Mouse (Mus musculus) cortical plate, adult 2 months (tissue): Measurements from ENCODE around the gene Leng8.

Experiments
- CTCF ChIP-seq: fragments of 200-500 bp; IDR thresholded peaks from 2 replicates; pipeline ENCODE4 v1.5.1; 2011; ENCODE audit warnings: mild to moderate bottlenecking, control low read depth, low read length; ENCODE audit not compliant: insufficient read depth; ENCODE audit errors: extremely low read depth
- POLR2A ChIP-seq: fragments of 200-500 bp; IDR thresholded peaks from 2 replicates; pipeline ENCODE4 v1.6.1; 2011; ENCODE audit warnings: mild to moderate bottlenecking, low read length, control low read depth; ENCODE audit not compliant: insufficient read depth; ENCODE audit errors: extremely low read depth

DNA sequence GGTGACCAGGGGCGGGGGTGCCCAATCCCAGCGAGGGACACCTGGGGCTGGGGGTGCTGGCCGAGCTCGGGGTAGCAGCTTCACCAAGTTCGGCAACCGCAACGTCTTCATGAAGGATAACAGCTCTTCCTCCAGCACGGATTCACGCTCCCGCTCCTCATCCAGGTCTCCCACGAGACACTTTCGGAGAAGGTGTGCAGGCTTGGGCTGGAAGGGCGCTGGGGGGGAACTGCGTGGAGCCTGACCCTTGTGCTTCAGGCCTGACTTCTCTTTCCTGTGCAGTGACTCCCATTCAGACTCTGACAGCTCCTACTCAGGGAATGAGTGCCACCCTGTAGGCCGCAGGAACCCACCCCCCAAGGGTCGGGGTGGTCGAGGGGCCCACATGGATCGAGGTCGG lies 6.7 kb downstream of the Leng8 start:
- TF ChIP-seq CTCF (no peak), POLR2A (no peak)
